Mouse (Mus musculus): ENCODE data around the gene Zc2hc1c.

GRCm38 (mm10) chr12:85295506-85295905, 7.1 kb downstream of the Zc2hc1c start:
- TF ChIP-seq CTCF (IDR thresholded peaks at IDR 0.05; ENCODE audit: insufficient read depth, low read depth, low read length): no peak
- TF ChIP-seq POLR2A (IDR thresholded peaks at IDR 0.05; ENCODE audit: insufficient read depth, low read depth, low read length): no peak
